Mouse (Mus musculus): ENCODE data around the gene Hoxd11.

DNA sequence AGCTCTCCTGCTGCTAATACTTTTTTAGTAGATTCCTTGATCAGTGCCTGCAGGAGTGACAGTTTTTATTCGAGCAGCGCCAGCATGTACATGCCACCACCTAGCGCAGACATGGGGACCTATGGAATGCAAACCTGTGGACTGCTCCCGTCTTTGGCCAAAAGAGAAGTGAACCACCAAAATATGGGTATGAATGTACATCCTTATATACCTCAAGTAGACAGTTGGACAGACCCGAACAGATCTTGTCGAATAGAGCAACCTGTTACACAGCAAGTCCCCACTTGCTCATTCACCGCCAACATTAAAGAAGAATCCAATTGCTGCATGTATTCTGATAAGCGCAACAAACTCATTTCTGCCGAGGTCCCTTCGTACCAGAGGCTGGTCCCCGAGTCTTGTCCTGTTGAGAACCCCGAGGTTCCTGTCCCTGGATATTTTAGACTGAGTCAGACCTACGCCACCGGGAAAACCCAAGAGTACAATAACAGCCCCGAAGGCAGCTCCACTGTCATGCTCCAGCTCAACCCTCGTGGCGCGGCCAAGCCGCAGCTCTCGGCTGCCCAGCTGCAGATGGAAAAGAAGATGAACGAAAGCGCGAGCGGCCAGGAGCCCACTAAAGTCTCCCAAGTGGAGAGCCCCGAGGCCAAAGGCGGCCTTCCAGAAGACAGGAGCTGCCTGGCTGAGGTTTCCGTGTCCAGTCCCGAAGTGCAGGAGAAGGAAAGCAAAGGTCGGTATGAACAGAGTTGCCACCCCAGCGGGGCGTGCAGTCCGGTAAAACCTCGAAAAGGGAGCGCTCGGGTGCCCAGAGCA, 12.8 kb downstream of the Hoxd11 start:
- TF ChIP-seq CTCF (IDR thresholded peaks at IDR 0.05; ENCODE audit: low read depth, low read length), result no peak
- TF ChIP-seq POLR2A (IDR thresholded peaks at IDR 0.05; ENCODE audit: insufficient read depth, low read length), result no peak
- TF ChIP-seq EP300 (IDR thresholded peaks at IDR 0.05; ENCODE audit: insufficient read depth, low read depth, low read length), result no peak
